Mouse (Mus musculus): ENCODE data around the gene Pmf1.

DNA sequence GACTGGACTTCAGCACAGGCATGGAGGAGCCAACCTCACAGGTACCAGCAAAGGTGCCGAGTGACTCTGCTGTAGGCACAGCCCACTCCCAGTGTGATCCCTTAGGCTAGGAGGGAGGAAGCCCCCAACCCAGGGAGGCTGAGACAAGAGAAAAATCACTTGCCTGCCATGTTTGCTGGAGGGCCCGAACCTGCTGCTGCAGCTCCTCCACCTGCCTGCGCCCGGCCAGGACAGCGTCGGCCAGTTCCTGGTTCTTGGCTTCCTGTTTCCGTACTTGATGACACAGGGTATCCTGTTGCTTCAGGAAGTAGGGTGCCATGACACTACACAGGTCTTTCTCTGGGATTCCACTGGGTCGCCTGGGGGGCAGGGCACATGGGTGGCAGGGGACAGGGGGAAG lies 14.4 kb downstream of the Pmf1 start:
- TF ChIP-seq CTCF (IDR thresholded peaks at IDR 0.05) (no peak), EP300 (IDR thresholded peaks at IDR 0.05) (no peak)
